Mouse (Mus musculus): ENCODE data around the gene Cntn1. TPM values are rescaled to one million over a fixed set of nuclear protein-coding genes. Genes with fewer than 3 reads are reported as not detected.

Gene Cntn1
- polyA plus RNA-seq, 1 experiment, result 1.4 TPM

GRCm38 (mm10) chr15:92087691-92088286, 36.8 kb downstream of the Cntn1 start:
- TF ChIP-seq CTCF (IDR thresholded peaks at IDR 0.05; ENCODE audit: control insufficient read depth, insufficient read depth, insufficient replicate concordance, low read depth, low read length), result no peak
- no peak for TF ChIP-seq POLR2A (IDR thresholded peaks at IDR 0.05; ENCODE audit: control insufficient read depth, low read depth, low read length)
- H3K27ac ChIP-seq (ENCODE audit: control insufficient read depth, insufficient read depth, low read depth, low read length), result no peak overlapping the region
- H3K4me3 ChIP-seq (ENCODE audit: control insufficient read depth, low read depth, low read length), result no peak overlapping the region

DNA sequence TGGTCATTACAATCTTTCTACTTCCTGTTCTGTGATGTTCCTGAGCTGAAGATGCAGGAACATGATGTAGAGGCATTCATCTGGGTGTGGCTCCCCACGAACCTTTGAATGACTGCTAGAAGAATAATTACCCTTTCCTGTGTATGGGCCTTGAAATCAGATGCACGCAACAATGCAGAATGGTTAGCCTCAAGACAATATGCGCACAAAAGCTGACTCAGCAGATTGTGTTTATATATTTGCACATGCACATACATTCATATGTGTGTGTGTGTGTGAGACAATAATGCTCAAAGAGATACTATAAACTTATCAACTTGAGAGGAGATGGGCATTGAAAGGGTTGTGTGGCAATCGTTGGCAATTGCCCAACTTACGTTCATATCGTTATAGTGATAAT, 39.8 kb downstream of the Cntn1 start:
- Histone ChIP-seq H3K4me1 (ENCODE audit: control insufficient read depth, insufficient read depth, low read length) (no peaks in the 10 kb centered on the region), H3K27me3 (ENCODE audit: control insufficient read depth, insufficient read depth, low read length) (no peaks in the 10 kb centered on the region), H3K4me3 (ENCODE audit: control insufficient read depth, low read depth, low read length) (no peak overlapping the region), H3K36me3 (ENCODE audit: control insufficient read depth, insufficient read depth, low read length) (no peaks in the 10 kb centered on the region), H3K27ac (ENCODE audit: control insufficient read depth, insufficient read depth, low read depth, low read length) (no peak overlapping the region)
- TF ChIP-seq CTCF (IDR thresholded peaks at IDR 0.05; ENCODE audit: control insufficient read depth, insufficient read depth, insufficient replicate concordance, low read depth, low read length) (no peak), POLR2A (IDR thresholded peaks at IDR 0.05; ENCODE audit: control insufficient read depth, low read depth, low read length) (no peak)

More at GRCm38 (mm10) chr15:92087691-92088286, 36.8 kb downstream of the Cntn1 start:
- H3K4me1 ChIP-seq (ENCODE audit: control insufficient read depth, insufficient read depth, low read length), result no peaks in the 10 kb centered on the region
- no peaks in the 10 kb centered on the region for H3K36me3 ChIP-seq (ENCODE audit: control insufficient read depth, insufficient read depth, low read length)
- no peaks in the 10 kb centered on the region for H3K27me3 ChIP-seq (ENCODE audit: control insufficient read depth, insufficient read depth, low read length)

GRCm38 (mm10) chr15:92092041-92092440, 41.1 kb downstream of the Cntn1 start:
- H3K4me1 ChIP-seq (ENCODE audit: control insufficient read depth, insufficient read depth, low read length), result no peaks in the 10 kb centered on the region
- H3K27me3 ChIP-seq (ENCODE audit: control insufficient read depth, insufficient read depth, low read length), result no peaks in the 10 kb centered on the region
- H3K4me3 ChIP-seq (ENCODE audit: control insufficient read depth, low read depth, low read length), result no peak overlapping the region
- no peak overlapping the region for H3K27ac ChIP-seq (ENCODE audit: control insufficient read depth, insufficient read depth, low read depth, low read length)
- no peak for TF ChIP-seq CTCF (IDR thresholded peaks at IDR 0.05; ENCODE audit: control insufficient read depth, insufficient read depth, insufficient replicate concordance, low read depth, low read length)
- TF ChIP-seq POLR2A (IDR thresholded peaks at IDR 0.05; ENCODE audit: control insufficient read depth, low read depth, low read length), result no peak
- H3K36me3 ChIP-seq (ENCODE audit: control insufficient read depth, insufficient read depth, low read length), result no peaks in the 10 kb centered on the region

- H3K36me3 ChIP-seq (ENCODE audit: control insufficient read depth, insufficient read depth, low read length), result no peaks in the 10 kb centered on the region
- H3K27ac ChIP-seq (ENCODE audit: control insufficient read depth, insufficient read depth, low read depth, low read length), result no peak overlapping the region
- no peaks in the 10 kb centered on the region for H3K4me1 ChIP-seq (ENCODE audit: control insufficient read depth, insufficient read depth, low read length)
- no peaks in the 10 kb centered on the region for H3K27me3 ChIP-seq (ENCODE audit: control insufficient read depth, insufficient read depth, low read length)
- no peak overlapping the region for H3K4me3 ChIP-seq (ENCODE audit: control insufficient read depth, low read depth, low read length)
- TF ChIP-seq CTCF (IDR thresholded peaks at IDR 0.05; ENCODE audit: control insufficient read depth, insufficient read depth, insufficient replicate concordance, low read depth, low read length) (no peak), POLR2A (IDR thresholded peaks at IDR 0.05; ENCODE audit: control insufficient read depth, low read depth, low read length) (no peak)
These were observed 48.6 kb downstream of the Cntn1 start for GRCm38 (mm10) chr15:92099410-92100174.

DNA sequence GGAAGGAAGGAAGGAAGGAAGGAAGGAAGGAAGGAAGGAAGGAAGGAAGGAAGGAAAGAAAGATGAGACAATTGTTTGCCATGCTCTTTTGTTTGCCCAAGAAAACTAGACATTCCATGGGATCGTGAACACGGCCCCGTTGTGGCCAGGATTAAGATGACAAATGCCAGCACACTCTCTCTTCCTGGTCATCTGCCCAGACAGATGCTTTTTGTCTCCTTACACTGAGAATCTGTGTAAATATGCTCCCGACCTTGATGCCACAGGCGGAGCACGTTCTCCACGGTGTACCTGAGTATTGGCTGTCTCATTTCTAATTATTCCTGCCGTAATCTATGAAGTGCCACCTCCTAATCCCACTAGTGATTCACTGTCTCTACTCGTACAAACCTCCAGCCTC, 51.0 kb downstream of the Cntn1 start:
- Histone ChIP-seq H3K27ac (ENCODE audit: control insufficient read depth, insufficient read depth, low read depth, low read length) (no peak overlapping the region), H3K4me1 (ENCODE audit: control insufficient read depth, insufficient read depth, low read length) (peaks cover 2% of the 10 kb centered on the region; the same call in 1 of the 2 replicates), H3K36me3 (ENCODE audit: control insufficient read depth, insufficient read depth, low read length) (no peaks in the 10 kb centered on the region), H3K4me3 (ENCODE audit: control insufficient read depth, low read depth, low read length) (no peak overlapping the region), H3K27me3 (ENCODE audit: control insufficient read depth, insufficient read depth, low read length) (no peaks in the 10 kb centered on the region)
- no peak for TF ChIP-seq CTCF (IDR thresholded peaks at IDR 0.05; ENCODE audit: control insufficient read depth, insufficient read depth, insufficient replicate concordance, low read depth, low read length)
- TF ChIP-seq POLR2A (IDR thresholded peaks at IDR 0.05; ENCODE audit: control insufficient read depth, low read depth, low read length), result no peak

DNA sequence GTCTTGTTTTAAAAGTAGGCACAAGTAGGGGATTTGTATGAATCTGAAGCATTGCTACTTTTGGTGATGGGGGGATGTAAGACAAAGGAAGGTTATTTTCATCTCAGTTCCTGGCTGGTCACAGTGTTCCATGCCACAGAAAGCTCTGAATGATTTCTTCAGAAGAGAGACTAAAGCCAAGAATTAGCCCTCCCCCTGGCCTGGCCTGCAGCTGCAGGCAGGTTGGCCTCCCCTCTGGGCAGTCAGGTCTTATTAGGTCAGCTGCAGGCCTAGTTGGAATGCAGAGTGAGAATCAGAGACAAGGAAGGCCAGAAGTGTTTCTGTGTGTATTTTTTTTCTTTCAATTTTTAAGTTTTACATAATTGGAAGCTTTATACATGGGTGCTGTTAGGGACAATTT, 61.5 kb downstream of the Cntn1 start:
- Histone ChIP-seq H3K36me3 (ENCODE audit: control insufficient read depth, insufficient read depth, low read length) (no peaks in the 10 kb centered on the region), H3K4me3 (ENCODE audit: control insufficient read depth, low read depth, low read length) (no peak overlapping the region), H3K27ac (ENCODE audit: control insufficient read depth, insufficient read depth, low read depth, low read length) (no peak overlapping the region), H3K27me3 (ENCODE audit: control insufficient read depth, insufficient read depth, low read length) (no peaks in the 10 kb centered on the region), H3K4me1 (ENCODE audit: control insufficient read depth, insufficient read depth, low read length) (no peaks in the 10 kb centered on the region)
- TF ChIP-seq CTCF (IDR thresholded peaks at IDR 0.05; ENCODE audit: control insufficient read depth, insufficient read depth, insufficient replicate concordance, low read depth, low read length) (no peak), POLR2A (IDR thresholded peaks at IDR 0.05; ENCODE audit: control insufficient read depth, low read depth, low read length) (no peak)

DNA sequence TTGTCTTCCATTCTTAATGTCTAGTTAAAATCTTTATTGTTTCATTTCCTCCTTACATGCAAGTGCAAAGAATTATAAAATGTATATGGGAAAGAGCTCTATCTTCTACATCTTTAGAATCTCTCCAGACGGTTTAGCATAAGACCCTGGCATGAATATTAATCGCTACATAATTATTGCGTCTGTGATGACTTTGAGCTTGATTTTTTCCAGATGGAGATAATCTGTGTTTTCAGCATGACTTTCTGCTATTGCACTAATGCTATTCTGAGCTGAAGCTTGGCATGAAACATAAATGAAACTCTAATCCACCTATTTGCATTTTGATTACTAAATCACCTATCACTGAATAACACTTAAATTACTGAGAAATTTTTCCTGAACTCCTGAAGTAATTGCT, 82.0 kb downstream of the Cntn1 start:
- no peak for TF ChIP-seq POLR2A (IDR thresholded peaks at IDR 0.05; ENCODE audit: control insufficient read depth, low read depth, low read length)
- TF ChIP-seq CTCF (IDR thresholded peaks at IDR 0.05; ENCODE audit: control insufficient read depth, insufficient read depth, insufficient replicate concordance, low read depth, low read length), result no peak
- Histone ChIP-seq H3K4me1 (ENCODE audit: control insufficient read depth, insufficient read depth, low read length) (peaks cover 10% of the 10 kb centered on the region), H3K36me3 (ENCODE audit: control insufficient read depth, insufficient read depth, low read length) (no peaks in the 10 kb centered on the region), H3K27me3 (ENCODE audit: control insufficient read depth, insufficient read depth, low read length) (no peaks in the 10 kb centered on the region), H3K27ac (ENCODE audit: control insufficient read depth, insufficient read depth, low read depth, low read length) (no peak overlapping the region), H3K4me3 (ENCODE audit: control insufficient read depth, low read depth, low read length) (no peak overlapping the region)
